Mouse (Mus musculus): ENCODE measurements around the gene Gstk1. TPM values are rescaled to one million over a fixed set of nuclear protein-coding genes. Genes with fewer than 3 reads are reported as not detected.

Gene Gstk1
- polyA plus RNA-seq, 1 experiment from 2014 or later, result 39.3 TPM

GRCm38 (mm10) chr6:42227240-42228101 is 18.3 kb upstream of the Gstk1 start:
- H3K27me3 ChIP-seq (ENCODE audit: insufficient read depth, low read length), result no peaks in the 10 kb centered on the region
- peak; percentile 85 for DNase-seq (ENCODE audit: low spot score)
- no peak overlapping the region for H3K4me3 ChIP-seq (replicated peaks; ENCODE audit: low read depth, low read length)
- no peak for ATAC-seq (replicated peaks; ENCODE audit: low FRiP score, low read depth)
- 29% methylated on average over 17 of the region's 17 CpGs for WGBS
- H3K4me2 ChIP-seq (ENCODE audit: low read length), result no peak overlapping the region
- TF ChIP-seq CTCF (IDR thresholded peaks at IDR 0.05; ENCODE audit: low read depth), result peak; percentile 90
- no peak overlapping the region for H3K9ac ChIP-seq (ENCODE audit: low read depth, low read length)
- H3K27ac ChIP-seq, result no peak overlapping the region
- no peaks in the 10 kb centered on the region for H3K4me1 ChIP-seq (replicated peaks; ENCODE audit: insufficient read depth, low read length)
- no peaks in the 10 kb centered on the region for H3K36me3 ChIP-seq (ENCODE audit: insufficient read depth, low read length)
- no peaks in the 10 kb centered on the region for H3K9me3 ChIP-seq (replicated peaks; ENCODE audit: low read length)

- ATAC-seq (replicated peaks; ENCODE audit: low FRiP score, low read depth) (no peak), DNase-seq (ENCODE audit: low spot score) (no peak)
- no peak overlapping the region for H3K27ac ChIP-seq
- H3K9me3 ChIP-seq (replicated peaks; ENCODE audit: low read length), result no peaks in the 10 kb centered on the region
- no peak overlapping the region for H3K4me2 ChIP-seq (ENCODE audit: low read length)
- no peaks in the 10 kb centered on the region for H3K4me1 ChIP-seq (replicated peaks; ENCODE audit: insufficient read depth, low read length)
- 64% methylated on average over 4 of the region's 4 CpGs for WGBS
- no peak overlapping the region for H3K4me3 ChIP-seq (replicated peaks; ENCODE audit: low read depth, low read length)
- no peaks in the 10 kb centered on the region for H3K36me3 ChIP-seq (ENCODE audit: insufficient read depth, low read length)
- no peaks in the 10 kb centered on the region for H3K27me3 ChIP-seq (ENCODE audit: insufficient read depth, low read length)
- no peak for TF ChIP-seq CTCF (IDR thresholded peaks at IDR 0.05; ENCODE audit: low read depth)
- no peak overlapping the region for H3K9ac ChIP-seq (ENCODE audit: low read depth, low read length)
Measured at GRCm38 (mm10) chr6:42229610-42230009, 16.1 kb upstream of the Gstk1 start.

- H3K4me3 ChIP-seq (replicated peaks; ENCODE audit: low read depth, low read length), result no peak overlapping the region
- no peaks in the 10 kb centered on the region for H3K36me3 ChIP-seq (ENCODE audit: insufficient read depth, low read length)
- H3K4me1 ChIP-seq (replicated peaks; ENCODE audit: insufficient read depth, low read length), result no peaks in the 10 kb centered on the region
- no peak for TF ChIP-seq CTCF (IDR thresholded peaks at IDR 0.05; ENCODE audit: low read depth)
- no peak overlapping the region for H3K9ac ChIP-seq (ENCODE audit: low read depth, low read length)
- H3K9me3 ChIP-seq (replicated peaks; ENCODE audit: low read length), result no peaks in the 10 kb centered on the region
- 89% methylated on average over 3 of the region's 3 CpGs for WGBS
- H3K27ac ChIP-seq, result no peak overlapping the region
- H3K4me2 ChIP-seq (ENCODE audit: low read length), result no peak overlapping the region
- ATAC-seq (replicated peaks; ENCODE audit: low FRiP score, low read depth), result no peak
- H3K27me3 ChIP-seq (ENCODE audit: insufficient read depth, low read length), result no peaks in the 10 kb centered on the region
- no peak for DNase-seq (ENCODE audit: low spot score)
Measured at GRCm38 (mm10) chr6:42231191-42231590, 14.5 kb upstream of the Gstk1 start.

- no peaks in the 10 kb centered on the region for H3K36me3 ChIP-seq (ENCODE audit: insufficient read depth, low read length)
Measured at GRCm38 (mm10) chr6:42237276-42237805, 8.4 kb upstream of the Gstk1 start.

GRCm38 (mm10) chr6:42241311-42242045 is 4.3 kb upstream of the Gstk1 start:
- TF ChIP-seq CTCF (IDR thresholded peaks at IDR 0.05; ENCODE audit: low read depth), result no peak
- Histone ChIP-seq H3K36me3 (ENCODE audit: insufficient read depth, low read length) (no peaks in the 10 kb centered on the region), H3K27ac (no peak overlapping the region), H3K4me3 (replicated peaks; ENCODE audit: low read depth, low read length) (no peak overlapping the region), H3K4me1 (replicated peaks; ENCODE audit: insufficient read depth, low read length) (0 out of 2 replicates have a peak, but pooled peaks cover 3% of the 10 kb centered on the region), H3K9me3 (replicated peaks; ENCODE audit: low read length) (no peaks in the 10 kb centered on the region), H3K4me2 (ENCODE audit: low read length) (no peak overlapping the region), H3K9ac (ENCODE audit: low read depth, low read length) (no peak overlapping the region), H3K27me3 (ENCODE audit: insufficient read depth, low read length) (no peaks in the 10 kb centered on the region)
- DNase-seq (ENCODE audit: low spot score) (no peak), ATAC-seq (replicated peaks; ENCODE audit: low FRiP score, low read depth) (no peak)
- 77% methylated on average over 6 of the region's 6 CpGs for WGBS

More at GRCm38 (mm10) chr6:42237276-42237805, 8.4 kb upstream of the Gstk1 start:
- ATAC-seq (replicated peaks; ENCODE audit: low FRiP score, low read depth) (no peak), DNase-seq (ENCODE audit: low spot score) (no peak)
- no peaks in the 10 kb centered on the region for H3K27me3 ChIP-seq (ENCODE audit: insufficient read depth, low read length)
- TF ChIP-seq CTCF (IDR thresholded peaks at IDR 0.05; ENCODE audit: low read depth), result no peak
- H3K4me1 ChIP-seq (replicated peaks; ENCODE audit: insufficient read depth, low read length), result no peaks in the 10 kb centered on the region
- WGBS, result 72% methylated on average over 6 of the region's 6 CpGs
- no peak overlapping the region for H3K27ac ChIP-seq
- H3K9ac ChIP-seq (ENCODE audit: low read depth, low read length), result no peak overlapping the region
- H3K4me3 ChIP-seq (replicated peaks; ENCODE audit: low read depth, low read length), result no peak overlapping the region
- no peaks in the 10 kb centered on the region for H3K9me3 ChIP-seq (replicated peaks; ENCODE audit: low read length)
- no peak overlapping the region for H3K4me2 ChIP-seq (ENCODE audit: low read length)

- no peaks in the 10 kb centered on the region for H3K36me3 ChIP-seq (ENCODE audit: insufficient read depth, low read length)
- H3K9ac ChIP-seq (ENCODE audit: low read depth, low read length), result no peak overlapping the region
- no peaks in the 10 kb centered on the region for H3K27me3 ChIP-seq (ENCODE audit: insufficient read depth, low read length)
- no peak for TF ChIP-seq CTCF (IDR thresholded peaks at IDR 0.05; ENCODE audit: low read depth)
- DNase-seq (ENCODE audit: low spot score) (peak; percentile 36), ATAC-seq (replicated peaks; ENCODE audit: low FRiP score, low read depth) (peak; percentile 19; the same call in 1 of the 2 replicates)
- no peak overlapping the region for H3K4me3 ChIP-seq (replicated peaks; ENCODE audit: low read depth, low read length)
- 18% methylated on average over 8 of the region's 8 CpGs for WGBS
- no peaks in the 10 kb centered on the region for H3K9me3 ChIP-seq (replicated peaks; ENCODE audit: low read length)
- 0 out of 2 replicates have a peak, but pooled peaks cover 3% of the 10 kb centered on the region for H3K4me1 ChIP-seq (replicated peaks; ENCODE audit: insufficient read depth, low read length)
- H3K4me2 ChIP-seq (ENCODE audit: low read length), result peak overlapping the region; percentile 30; the same call in 1 of the 2 replicates
- H3K27ac ChIP-seq, result no peak overlapping the region
Measured at GRCm38 (mm10) chr6:42247173-42247572, 1.4 kb downstream of the Gstk1 start.

All from kidney, postnatal 0 days (tissue).